In the genomic region with DNA sequence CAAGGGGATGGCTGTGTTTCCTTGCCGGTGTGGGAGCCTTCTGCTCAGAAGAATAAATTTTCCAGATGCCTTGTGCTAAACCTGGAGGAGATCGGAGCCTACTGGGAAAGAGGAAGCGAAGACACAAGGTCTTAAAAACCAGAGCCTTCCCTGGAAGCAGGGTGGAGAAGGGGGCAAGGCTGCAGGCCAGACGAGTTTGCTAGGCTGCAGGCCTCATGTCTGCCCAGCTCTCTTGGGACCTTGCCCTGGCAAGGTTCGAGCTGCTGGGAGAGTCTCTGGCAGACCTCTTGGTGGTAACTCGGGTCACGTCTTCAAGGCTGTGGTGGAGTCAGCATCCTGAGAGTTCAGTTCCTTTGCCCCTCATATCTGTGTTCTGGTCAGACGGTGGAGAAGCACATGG, we compare ENCODE assay signal across 14 mouse cellular contexts. TPM values are rescaled to one million over a fixed set of nuclear protein-coding genes. Genes with fewer than 3 reads are reported as not detected.
DNase-seq lines count a peak whose midpoint lies in the region; ATAC-seq lines count a peak whose summit lies in the region.
"Had no signal": no experiment of that assay in that cellular context is flagged by ENCODE, and none has a peak within 500 bp of the region (broad histone marks: within the 10 kb centered on the region; RNA-seq: fewer than 3 reads in every experiment).

No protein-coding gene starts in this region.

- H3K27ac ChIP-seq in midbrain, embryonic 13.5 days = peak overlapping the region; percentile 11; the same call in 1 of the 2 replicates
- H3K27ac ChIP-seq in midbrain, embryonic 10.5 days (replicated peaks) = no peak overlapping the region
- H3K27ac ChIP-seq in hindbrain, embryonic 13.5 days = peak overlapping the region; percentile 40; the same call in 1 of the 2 replicates
- H3K27ac ChIP-seq: hindbrain, embryonic 15.5 days had no signal

- H3K9me3 ChIP-seq in midbrain, embryonic 13.5 days = no peaks in the 10 kb centered on the region
- peaks cover 10% of the 10 kb centered on the region; the same call in 1 of the 2 replicates for H3K9me3 ChIP-seq in midbrain, embryonic 10.5 days (replicated peaks)
- H3K9me3 ChIP-seq in hindbrain, embryonic 13.5 days = no peaks in the 10 kb centered on the region
- H3K9me3 ChIP-seq: hindbrain, embryonic 15.5 days had no signal

- no peak for ATAC-seq in midbrain, embryonic 13.5 days
- no peak for ATAC-seq in hindbrain, embryonic 13.5 days (ENCODE audit: low FRiP score)
- no peak for ATAC-seq in monocyte, adult 5-6 weeks (replicated peaks; ENCODE audit: insufficient number of reproducible peaks, low FRiP score, low TSS enrichment, poor library complexity, severe bottlenecking)

- WGBS in midbrain, embryonic 13.5 days = 75% methylated on average over 8 of the region's 8 CpGs
- 86% methylated on average over 8 of the region's 8 CpGs for WGBS in midbrain, embryonic 10.5 days
- 68% methylated on average over 8 of the region's 8 CpGs for WGBS in hindbrain, embryonic 13.5 days

- DNase-seq in heart, adult 18-20 months = peak; percentile 43 to 45
- no peak for DNase-seq in heart, adult 8-10 months (ENCODE audit: low spot score)
- no peak for DNase-seq in midbrain, embryonic 10.5 days (ENCODE audit: low spot score)
- peak; percentile 79 for DNase-seq in skeletal muscle tissue, adult 2 months (ENCODE audit: low read depth, low spot score)
- DNase-seq in Muller cell, postnatal 12 days (ENCODE audit: inconsistent ontology term) = no peak
- DNase-seq: cerebellum, adult 8-10 months; layer of hippocampus, adult 9-11 months had no signal

- no peak overlapping the region for H3K4me3 ChIP-seq in midbrain, embryonic 13.5 days (replicated peaks)
- no peak overlapping the region for H3K4me3 ChIP-seq in midbrain, embryonic 10.5 days
- no peak overlapping the region for H3K4me3 ChIP-seq in hindbrain, embryonic 13.5 days
- H3K4me3 ChIP-seq: erythroblast, embryonic 14.5 days; hindbrain, embryonic 15.5 days had no signal

- H3K36me3 ChIP-seq in midbrain, embryonic 13.5 days = no peaks in the 10 kb centered on the region
- H3K36me3 ChIP-seq in midbrain, embryonic 10.5 days = peaks cover 46% of the 10 kb centered on the region
- no peaks in the 10 kb centered on the region for H3K36me3 ChIP-seq in hindbrain, embryonic 13.5 days
- H3K36me3 ChIP-seq: hindbrain, embryonic 15.5 days had no signal

- no peak overlapping the region for H3K9ac ChIP-seq in midbrain, embryonic 13.5 days (replicated peaks)
- H3K9ac ChIP-seq in hindbrain, embryonic 13.5 days = peak overlapping the region; percentile 56; the same call in 1 of the 2 replicates
- H3K9ac ChIP-seq: hindbrain, embryonic 15.5 days had no signal

- H3K4me1 ChIP-seq in midbrain, embryonic 13.5 days (replicated peaks) = peaks cover 54% of the 10 kb centered on the region
- peaks cover 52% of the 10 kb centered on the region for H3K4me1 ChIP-seq in midbrain, embryonic 10.5 days
- peaks cover 55% of the 10 kb centered on the region for H3K4me1 ChIP-seq in hindbrain, embryonic 13.5 days (replicated peaks)

- no peak overlapping the region for H3K4me2 ChIP-seq in midbrain, embryonic 13.5 days (replicated peaks)
- H3K4me2 ChIP-seq in hindbrain, embryonic 13.5 days = no peak overlapping the region
- H3K4me2 ChIP-seq: hindbrain, embryonic 15.5 days had no signal

- H3K27me3 ChIP-seq in midbrain, embryonic 13.5 days = peaks cover 26% of the 10 kb centered on the region
- H3K27me3 ChIP-seq in midbrain, embryonic 10.5 days (ENCODE audit: low read depth, poor library complexity, severe bottlenecking) = peaks cover 41% of the 10 kb centered on the region
- peaks cover 31% of the 10 kb centered on the region for H3K27me3 ChIP-seq in hindbrain, embryonic 13.5 days

RNA-seq across cellular contexts. Expression of gene Gse1, which starts 6.6 kb away (rescaled TPM):
- total RNA-seq in heart, adult 18-20 months (2021) = 10 to 100 TPM; 15.5 to 16.0 TPM
- total RNA-seq in heart, adult 8-10 months (2022) = 10 to 100 TPM; 18.9 to 29.1 (median 23.3) TPM
- polyA plus RNA-seq in midbrain, embryonic 13.5 days (2015; fragmentation: Nextera tagmentation; extraction: Ambion mirVana) = 22.3 and 22.5 TPM in 2 replicates
- 12.7 and 15.6 TPM in 2 replicates for polyA plus RNA-seq in midbrain, embryonic 10.5 days (2016; fragmentation: Nextera tagmentation; extraction: Ambion mirVana)
- polyA plus RNA-seq in hindbrain, embryonic 13.5 days (2015; fragmentation: Nextera tagmentation; extraction: Ambion mirVana) = 21.3 and 22.1 TPM in 2 replicates
- 9.9 to 23.3 TPM (median 10.5 TPM) in 3 replicates for total RNA-seq in monocyte, adult 5-6 weeks (2017)

RNA-seq across cellular contexts. Expression of gene Fam92b, which starts 57.6 kb away (rescaled TPM):
- under 1 TPM in 1 of 2 experiments, not detected in 1; 0.31 TPM for total RNA-seq in heart, adult 18-20 months (2021)
- not detected for total RNA-seq in heart, adult 8-10 months (2022)
- 2.3 and 2.4 TPM in 2 replicates for polyA plus RNA-seq in midbrain, embryonic 13.5 days (2015; fragmentation: Nextera tagmentation; extraction: Ambion mirVana)
- 2.6 and 3.3 TPM in 2 replicates for polyA plus RNA-seq in midbrain, embryonic 10.5 days (2016; fragmentation: Nextera tagmentation; extraction: Ambion mirVana)
- 2.2 and 2.6 TPM in 2 replicates for polyA plus RNA-seq in hindbrain, embryonic 13.5 days (2015; fragmentation: Nextera tagmentation; extraction: Ambion mirVana)
- total RNA-seq in monocyte, adult 5-6 weeks (2017) = not detected in 3 replicates
- polyA plus RNA-seq: erythroblast, embryonic 14.5 days; liver, embryonic 16.5 days; small intestine, adult 2 months had no signal

Comparison
In these comparisons a context has a peak if more than half of its experiments do, and no peak if none do; other contexts are left out.
1. DNase-seq: peak in heart, adult 18-20 months (2 of 2) and skeletal muscle tissue, adult 2 months (single experiment); none in heart, adult 8-10 months (single experiment), midbrain, embryonic 10.5 days (single experiment) and Muller cell, postnatal 12 days (single experiment).